23 mouse cellular contexts compared by ENCODE assay signal in genomic region chr6:12787129-12787528, GRCm38 (mm10).
"Had no signal": no experiment of that assay in that cellular context is flagged by ENCODE, and none has a peak within 500 bp of the region (broad histone marks: within the 10 kb centered on the region; RNA-seq: fewer than 3 reads in every experiment).

No protein-coding gene starts in this region.

- H3K36me3 ChIP-seq: heart, embryonic 13.5 days; heart, embryonic 15.5 days; limb, embryonic 10.5 days; limb, embryonic 12.5 days; liver, embryonic 13.5 days had no signal

- H3K9ac ChIP-seq: heart, embryonic 13.5 days; heart, embryonic 15.5 days; limb, embryonic 12.5 days; liver, embryonic 13.5 days had no signal

- H3K9me3 ChIP-seq: heart, embryonic 13.5 days; heart, embryonic 15.5 days; limb, embryonic 10.5 days; limb, embryonic 12.5 days; liver, embryonic 13.5 days had no signal

- ATAC-seq: forebrain, embryonic 16.5 days; hindbrain, postnatal 0 days had no signal

- H3K4me2 ChIP-seq: heart, embryonic 11.5 days; heart, embryonic 13.5 days; heart, embryonic 15.5 days; limb, embryonic 12.5 days; liver, embryonic 11.5 days; liver, embryonic 13.5 days had no signal

- H3K4me3 ChIP-seq: gastrocnemius, adult 2 months; heart, adult 2 months; heart, embryonic 13.5 days; heart, embryonic 15.5 days; layer of hippocampus, adult 2 months; left cerebral cortex, adult 2 months; limb, embryonic 10.5 days; limb, embryonic 12.5 days; liver, embryonic 13.5 days had no signal

- H3K27ac ChIP-seq: gastrocnemius, adult 2 months; heart, adult 2 months; heart, embryonic 13.5 days; heart, embryonic 15.5 days; hindbrain, postnatal 0 days; layer of hippocampus, adult 2 months; left cerebral cortex, adult 2 months; limb, embryonic 10.5 days; limb, embryonic 12.5 days; liver, embryonic 13.5 days had no signal

- DNase-seq: gastrocnemius, adult 2 months; gastrocnemius, postnatal 10 days; gastrocnemius, postnatal 25 days; heart, adult 2 months; heart, postnatal 14 days; heart, postnatal 36 days; kidney, adult 18-20 months; kidney, adult 8-10 months; kidney, postnatal 10 days; kidney, postnatal 25 days; kidney, postnatal 4 days; liver; liver, embryonic 13.5 days had no signal

- H3K4me1 ChIP-seq: heart, embryonic 13.5 days; heart, embryonic 15.5 days; limb, embryonic 10.5 days; liver, embryonic 13.5 days had no signal

- H3K27me3 ChIP-seq: heart, embryonic 13.5 days; heart, embryonic 15.5 days; limb, embryonic 12.5 days; liver, embryonic 13.5 days had no signal
